Mouse (Mus musculus): Measurements from ENCODE around the gene Higd1a. TPM values are rescaled to one million over a fixed set of nuclear protein-coding genes. Genes with fewer than 3 reads are reported as not detected.

Gene Higd1a
- polyA plus RNA-seq, 1 experiment = 68.9 TPM

GRCm38 (mm10) chr9:121873578-121873977, 15.4 kb upstream of the Higd1a start:
- no peak overlapping the region for H3K4me3 ChIP-seq (replicated peaks; ENCODE audit: control insufficient read depth, low read depth, low read length)
- H3K27ac ChIP-seq (ENCODE audit: control insufficient read depth, insufficient read depth, low read depth, low read length, poor library complexity) = no peak overlapping the region
- H3K4me1 ChIP-seq (ENCODE audit: control insufficient read depth, insufficient read depth, low read length) = no peaks in the 10 kb centered on the region
- TF ChIP-seq POLR2A (IDR thresholded peaks at IDR 0.05; ENCODE audit: borderline replicate concordance, control insufficient read depth, low read depth, low read length) = no peak
- no peak for TF ChIP-seq CTCF (IDR thresholded peaks at IDR 0.05; ENCODE audit: control insufficient read depth, insufficient read depth, low read length)

GRCm38 (mm10) chr9:121872062-121872683, 14.0 kb upstream of the Higd1a start:
- Histone ChIP-seq H3K4me3 (replicated peaks; ENCODE audit: control insufficient read depth, low read depth, low read length) (no peak overlapping the region), H3K27ac (ENCODE audit: control insufficient read depth, insufficient read depth, low read depth, low read length, poor library complexity) (no peak overlapping the region), H3K4me1 (ENCODE audit: control insufficient read depth, insufficient read depth, low read length) (no peaks in the 10 kb centered on the region)
- no peak for TF ChIP-seq CTCF (IDR thresholded peaks at IDR 0.05; ENCODE audit: control insufficient read depth, insufficient read depth, low read length)
- TF ChIP-seq POLR2A (IDR thresholded peaks at IDR 0.05; ENCODE audit: borderline replicate concordance, control insufficient read depth, low read depth, low read length) = no peak
- WGBS = 85% methylated on average over 2 of the region's 2 CpGs

GRCm38 (mm10) chr9:121869973-121870515, 11.9 kb upstream of the Higd1a start:
- no peak overlapping the region for H3K27ac ChIP-seq (ENCODE audit: control insufficient read depth, insufficient read depth, low read depth, low read length, poor library complexity)
- no peaks in the 10 kb centered on the region for H3K4me1 ChIP-seq (ENCODE audit: control insufficient read depth, insufficient read depth, low read length)
- no peak overlapping the region for H3K4me3 ChIP-seq (replicated peaks; ENCODE audit: control insufficient read depth, low read depth, low read length)
- TF ChIP-seq POLR2A (IDR thresholded peaks at IDR 0.05; ENCODE audit: borderline replicate concordance, control insufficient read depth, low read depth, low read length) (no peak), CTCF (IDR thresholded peaks at IDR 0.05; ENCODE audit: control insufficient read depth, insufficient read depth, low read length) (no peak)
- WGBS = 78% methylated on average over 4 of the region's 4 CpGs

- Histone ChIP-seq H3K27ac (ENCODE audit: control insufficient read depth, insufficient read depth, low read depth, low read length, poor library complexity) (no peak overlapping the region), H3K4me1 (ENCODE audit: control insufficient read depth, insufficient read depth, low read length) (no peaks in the 10 kb centered on the region), H3K4me3 (replicated peaks; ENCODE audit: control insufficient read depth, low read depth, low read length) (no peak overlapping the region)
- 91% methylated on average over 5 of the region's 5 CpGs for WGBS
- TF ChIP-seq CTCF (IDR thresholded peaks at IDR 0.05; ENCODE audit: control insufficient read depth, insufficient read depth, low read length) (no peak), POLR2A (IDR thresholded peaks at IDR 0.05; ENCODE audit: borderline replicate concordance, control insufficient read depth, low read depth, low read length) (no peak)
These were observed 11.3 kb upstream of the Higd1a start for GRCm38 (mm10) chr9:121869432-121869831.

- WGBS = 85% methylated on average over 6 of the region's 6 CpGs
- no peak for TF ChIP-seq POLR2A (IDR thresholded peaks at IDR 0.05; ENCODE audit: borderline replicate concordance, control insufficient read depth, low read depth, low read length)
- Histone ChIP-seq H3K27ac (ENCODE audit: control insufficient read depth, insufficient read depth, low read depth, low read length, poor library complexity) (no peak overlapping the region), H3K4me3 (replicated peaks; ENCODE audit: control insufficient read depth, low read depth, low read length) (no peak overlapping the region), H3K4me1 (ENCODE audit: control insufficient read depth, insufficient read depth, low read length) (no peaks in the 10 kb centered on the region)
These were observed 10.1 kb upstream of the Higd1a start for GRCm38 (mm10) chr9:121868236-121868635.

- no peak overlapping the region for H3K4me3 ChIP-seq (replicated peaks; ENCODE audit: control insufficient read depth, low read depth, low read length)
- H3K27ac ChIP-seq (ENCODE audit: control insufficient read depth, insufficient read depth, low read depth, low read length, poor library complexity) = no peak overlapping the region
- H3K4me1 ChIP-seq (ENCODE audit: control insufficient read depth, insufficient read depth, low read length) = no peaks in the 10 kb centered on the region
- TF ChIP-seq CTCF (IDR thresholded peaks at IDR 0.05; ENCODE audit: control insufficient read depth, insufficient read depth, low read length) = no peak
- no peak for TF ChIP-seq POLR2A (IDR thresholded peaks at IDR 0.05; ENCODE audit: borderline replicate concordance, control insufficient read depth, low read depth, low read length)
- 93% methylated on average over 6 of the region's 6 CpGs for WGBS
These were observed 9.5 kb upstream of the Higd1a start for GRCm38 (mm10) chr9:121867632-121868031.

- no peak for TF ChIP-seq CTCF (IDR thresholded peaks at IDR 0.05; ENCODE audit: control insufficient read depth, insufficient read depth, low read length)
- TF ChIP-seq POLR2A (IDR thresholded peaks at IDR 0.05; ENCODE audit: borderline replicate concordance, control insufficient read depth, low read depth, low read length) = no peak
- Histone ChIP-seq H3K27ac (ENCODE audit: control insufficient read depth, insufficient read depth, low read depth, low read length, poor library complexity) (no peak overlapping the region), H3K4me1 (ENCODE audit: control insufficient read depth, insufficient read depth, low read length) (no peaks in the 10 kb centered on the region), H3K4me3 (replicated peaks; ENCODE audit: control insufficient read depth, low read depth, low read length) (no peak overlapping the region)
- 59% methylated on average over 3 of the region's 3 CpGs for WGBS
These were observed 7.4 kb upstream of the Higd1a start for GRCm38 (mm10) chr9:121865425-121866008.

GRCm38 (mm10) chr9:121864837-121865236, 6.7 kb upstream of the Higd1a start:
- no peak overlapping the region for H3K27ac ChIP-seq (ENCODE audit: control insufficient read depth, insufficient read depth, low read depth, low read length, poor library complexity)
- 76% methylated on average over 4 of the region's 4 CpGs for WGBS
- H3K4me1 ChIP-seq (ENCODE audit: control insufficient read depth, insufficient read depth, low read length) = no peaks in the 10 kb centered on the region
- no peak overlapping the region for H3K4me3 ChIP-seq (replicated peaks; ENCODE audit: control insufficient read depth, low read depth, low read length)
- no peak for TF ChIP-seq POLR2A (IDR thresholded peaks at IDR 0.05; ENCODE audit: borderline replicate concordance, control insufficient read depth, low read depth, low read length)
- no peak for TF ChIP-seq CTCF (IDR thresholded peaks at IDR 0.05; ENCODE audit: control insufficient read depth, insufficient read depth, low read length)

Measured in bone marrow, adult 2 months (tissue).